Mouse (Mus musculus) megakaryocyte, adult 5-6 weeks (primary cell): ENCODE measurements around the gene Tmco1. TPM values are rescaled to one million over a fixed set of nuclear protein-coding genes. Genes with fewer than 3 reads are reported as not detected.
"Not testable (repeated sequence)": the region's sequence is repeated elsewhere in the genome, so short reads cannot be mapped to it uniquely, and the experiment has no call there.

Experiments
- ATAC-seq: 2 replicates; pipeline ENCODE4 v1.8.0; 2016; ENCODE audit warnings: mild to moderate bottlenecking, inconsistent platforms; ENCODE audit not compliant: poor library complexity, severe bottlenecking
- total RNA-seq, 2 experiments: library from RNA; stranded (forward) in 1 of 2; stranded (reverse) in 1 of 2; fragments of 153-499, 151-499 nt in 1 of 2; fragments of 221-1000, 200-1000 nt in 1 of 2; gene quantifications; 2 replicates each; pipeline versions ENCODE4 v1.2.3 to v1.2.4; 2015 to 2017

The Tmco1 gene
- total RNA-seq, 2 experiments from 2014 or later, result 194 to 196 TPM

GRCm38 (mm10) chr1:167328776-167329175 lies 20.6 kb downstream of the Tmco1 start:
- ATAC-seq, result no peak

GRCm38 (mm10) chr1:167331106-167331505 lies 22.9 kb downstream of the Tmco1 start:
- ATAC-seq, result peak; percentile 99

- peak; percentile 30; the same call in 1 of the 2 replicates for ATAC-seq
These were observed 28.2 kb downstream of the Tmco1 start for GRCm38 (mm10) chr1:167336398-167336797.

- peak; percentile 49 for ATAC-seq
These were observed 29.4 kb downstream of the Tmco1 start for GRCm38 (mm10) chr1:167337463-167338095.

- peak; percentile 46 for ATAC-seq
These were observed 31.1 kb downstream of the Tmco1 start for GRCm38 (mm10) chr1:167339177-167339781.

- ATAC-seq, result no peak
These were observed 32.1 kb downstream of the Tmco1 start for GRCm38 (mm10) chr1:167340111-167340787.

- no peak for ATAC-seq
These were observed 32.8 kb downstream of the Tmco1 start for GRCm38 (mm10) chr1:167340910-167341528.

- no peak for ATAC-seq
These were observed 34.7 kb downstream of the Tmco1 start for GRCm38 (mm10) chr1:167342831-167343230.

GRCm38 (mm10) chr1:167345994-167346520 lies 37.9 kb downstream of the Tmco1 start:
- ATAC-seq, result not testable (repeated sequence)

GRCm38 (mm10) chr1:167349206-167349605 lies 41.0 kb downstream of the Tmco1 start:
- ATAC-seq, result not testable (repeated sequence)

- peak; percentile 94 for ATAC-seq
These were observed 41.8 kb downstream of the Tmco1 start, which contains the start of gene Aldh9a1 for GRCm38 (mm10) chr1:167349815-167350596. Gene Aldh9a1 (plus strand): TSS chr1:167349991.

- no peak for ATAC-seq
These were observed 42.6 kb downstream of the Tmco1 start for GRCm38 (mm10) chr1:167350597-167351415.

- ATAC-seq, result no peak
These were observed 44.2 kb downstream of the Tmco1 start for GRCm38 (mm10) chr1:167352403-167352802.

- no peak for ATAC-seq
These were observed 49.2 kb downstream of the Tmco1 start for GRCm38 (mm10) chr1:167357387-167357786.

- ATAC-seq, result no peak
These were observed 50.6 kb downstream of the Tmco1 start for GRCm38 (mm10) chr1:167358731-167359130.

- ATAC-seq, result no peak
These were observed 52.1 kb downstream of the Tmco1 start for GRCm38 (mm10) chr1:167360268-167360667.

GRCm38 (mm10) chr1:167362819-167363218 lies 54.6 kb downstream of the Tmco1 start:
- ATAC-seq, result no peak

- ATAC-seq, result no peak
These were observed 55.1 kb downstream of the Tmco1 start for GRCm38 (mm10) chr1:167363322-167363721.

- ATAC-seq, result no peak
These were observed 57.6 kb downstream of the Tmco1 start for GRCm38 (mm10) chr1:167365808-167366207.

- no peak for ATAC-seq
These were observed 58.4 kb downstream of the Tmco1 start for GRCm38 (mm10) chr1:167366621-167367020.
